Mouse (Mus musculus): Measurements from ENCODE around the gene Mllt11.

Gene Mllt11

GRCm38 (mm10) chr3:95171105-95171504 is 60.9 kb downstream of the Mllt11 start:
- DNase-seq, result no peak

GRCm38 (mm10) chr3:95169996-95170395 is 62.0 kb downstream of the Mllt11 start:
- no peak for DNase-seq
